Mouse (Mus musculus) bone marrow macrophage, adult 2 months (primary cell): ENCODE measurements around the gene Adamts4.

Experiments used
- CTCF ChIP-seq: IDR thresholded peaks from 2 replicates; pipeline ENCODE4 v1.5.1; 2012; ENCODE audit warnings: low read depth, mild to moderate bottlenecking, low read length, moderate library complexity
- POLR2A ChIP-seq: IDR thresholded peaks from 2 replicates; pipeline ENCODE4 v1.6.1; 2012; ENCODE audit warnings: mild to moderate bottlenecking, low read depth, low read length, borderline replicate concordance

DNA sequence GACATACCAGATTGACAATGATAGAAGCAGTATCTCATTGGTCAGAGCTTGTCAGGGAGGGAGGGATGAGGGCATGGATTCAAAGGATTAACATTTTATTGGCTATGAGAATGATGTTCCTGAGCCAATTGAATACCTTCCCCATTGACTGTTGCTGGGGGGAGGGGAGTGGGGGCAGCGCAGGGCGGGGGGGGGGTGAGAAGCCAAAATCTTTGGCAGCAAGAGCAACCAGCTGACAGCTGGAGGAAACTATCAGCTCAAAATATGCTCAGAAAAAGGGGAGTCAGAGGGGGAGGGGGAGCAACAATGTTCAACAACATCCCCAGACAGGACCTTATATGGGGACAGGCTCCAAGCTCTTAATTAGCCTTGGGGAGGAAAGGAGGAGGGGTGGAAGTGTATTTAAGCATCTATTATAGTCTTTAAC, 13.0 kb downstream of the Adamts4 start:
- TF ChIP-seq CTCF (no peak), POLR2A (no peak)
